Mouse (Mus musculus): Measurements from ENCODE around the gene Gprc5c.

Gprc5c gene

DNA sequence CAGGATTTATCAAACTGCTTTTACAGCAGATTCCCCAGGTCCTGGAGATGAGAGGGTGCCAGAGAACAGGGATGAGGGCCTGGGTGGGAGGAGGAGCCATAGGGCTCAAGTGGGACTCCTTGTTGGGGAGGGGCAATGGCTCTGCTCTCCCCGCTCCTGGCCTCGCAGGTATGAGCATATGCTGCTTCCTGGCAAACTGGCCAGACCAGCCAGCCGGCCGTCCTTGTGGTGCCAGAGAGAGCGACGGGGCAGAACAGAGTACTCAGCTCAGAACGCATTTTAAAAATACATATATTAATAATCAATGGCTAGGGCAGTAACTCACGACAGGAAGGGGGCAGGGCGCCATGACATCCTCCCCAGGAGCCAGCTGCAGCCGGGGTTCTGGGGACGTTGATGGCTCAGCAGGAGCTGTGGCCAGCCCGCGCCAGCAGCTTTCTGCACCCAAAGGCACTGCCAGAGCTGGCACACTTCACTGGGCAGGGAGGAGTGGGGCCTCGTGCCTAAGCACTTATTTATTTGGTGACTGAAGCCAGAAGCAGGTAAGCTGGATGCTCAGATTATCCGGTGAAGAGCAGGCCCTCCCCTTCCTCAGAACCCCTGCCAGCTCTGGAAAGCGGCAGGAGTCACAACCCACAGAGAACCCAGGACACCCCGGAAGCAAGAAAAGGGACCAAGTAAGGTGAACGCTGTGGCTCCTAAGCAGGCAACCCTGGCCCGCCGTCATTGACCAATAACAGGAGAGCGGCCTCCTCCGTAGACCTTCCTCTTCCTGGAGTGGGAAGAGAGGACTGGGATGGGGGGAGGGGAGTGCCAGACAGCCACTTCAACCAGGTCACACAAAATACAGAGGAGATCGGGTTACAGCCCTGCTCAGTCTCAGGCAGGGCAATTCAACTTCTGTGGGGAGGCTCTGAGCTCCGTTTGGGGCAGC, 21.2 kb upstream of the Gprc5c start:
- in situ Hi-C loops (cut with MboI; ENCODE audit: low sequenced_read_pairs), result no loop called here

DNA sequence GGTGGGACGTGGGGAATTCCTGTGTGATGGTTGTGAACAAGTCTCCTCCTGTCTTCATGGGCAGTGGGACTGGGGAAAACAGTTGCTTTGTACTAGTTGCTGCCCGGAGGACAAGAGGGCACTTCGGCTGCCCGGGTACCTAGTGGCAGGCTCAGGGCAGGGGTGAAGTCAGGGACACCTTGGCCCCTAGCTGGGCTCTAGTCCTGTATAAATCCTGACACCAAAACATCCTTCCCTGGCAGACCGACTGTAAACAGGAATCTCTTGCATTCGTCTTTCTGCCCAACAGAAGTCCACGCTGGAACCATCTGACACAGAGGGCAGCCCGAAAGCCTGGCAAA, 20.5 kb upstream of the Gprc5c start:
- in situ Hi-C loops (cut with MboI; ENCODE audit: low sequenced_read_pairs), result no loop called here

- in situ Hi-C loops (cut with MboI; ENCODE audit: low sequenced_read_pairs), result no loop called here
These were observed 17.8 kb upstream of the Gprc5c start for GRCm38 (mm10) chr11:114833166-114833565.

DNA sequence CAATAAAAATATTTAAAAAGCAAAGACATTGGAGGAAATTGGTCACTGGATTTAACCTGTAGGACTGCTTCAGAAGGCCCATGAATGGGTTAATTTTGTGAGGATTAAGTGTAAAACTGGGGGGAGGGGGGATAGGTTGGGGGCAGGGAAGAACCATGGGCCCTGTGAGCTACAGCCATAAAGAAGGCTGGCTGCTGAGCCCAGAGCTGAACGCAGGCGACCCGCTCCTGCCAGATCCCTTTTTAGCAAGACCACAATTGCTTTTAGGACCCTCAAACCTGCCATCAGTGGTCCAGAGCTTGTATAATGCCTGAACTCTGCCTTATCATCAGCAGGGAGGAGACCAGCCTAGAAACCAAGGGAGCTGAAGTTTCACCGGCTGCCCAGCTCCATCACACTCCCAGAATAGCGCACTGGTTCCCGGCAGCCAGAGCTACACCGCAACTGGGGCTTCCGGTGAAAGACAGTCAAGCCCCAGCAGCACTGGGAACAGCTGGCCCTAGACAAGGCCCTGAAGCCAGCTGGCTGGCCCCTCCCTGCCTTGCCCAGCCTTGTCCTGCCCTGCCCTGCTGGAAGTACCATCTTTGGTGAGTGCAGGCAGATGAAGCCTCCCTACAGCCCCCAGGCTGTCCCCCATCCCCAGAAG, 7.0 kb upstream of the Gprc5c start:
- in situ Hi-C loops (cut with MboI; ENCODE audit: low sequenced_read_pairs), result no loop called here

DNA sequence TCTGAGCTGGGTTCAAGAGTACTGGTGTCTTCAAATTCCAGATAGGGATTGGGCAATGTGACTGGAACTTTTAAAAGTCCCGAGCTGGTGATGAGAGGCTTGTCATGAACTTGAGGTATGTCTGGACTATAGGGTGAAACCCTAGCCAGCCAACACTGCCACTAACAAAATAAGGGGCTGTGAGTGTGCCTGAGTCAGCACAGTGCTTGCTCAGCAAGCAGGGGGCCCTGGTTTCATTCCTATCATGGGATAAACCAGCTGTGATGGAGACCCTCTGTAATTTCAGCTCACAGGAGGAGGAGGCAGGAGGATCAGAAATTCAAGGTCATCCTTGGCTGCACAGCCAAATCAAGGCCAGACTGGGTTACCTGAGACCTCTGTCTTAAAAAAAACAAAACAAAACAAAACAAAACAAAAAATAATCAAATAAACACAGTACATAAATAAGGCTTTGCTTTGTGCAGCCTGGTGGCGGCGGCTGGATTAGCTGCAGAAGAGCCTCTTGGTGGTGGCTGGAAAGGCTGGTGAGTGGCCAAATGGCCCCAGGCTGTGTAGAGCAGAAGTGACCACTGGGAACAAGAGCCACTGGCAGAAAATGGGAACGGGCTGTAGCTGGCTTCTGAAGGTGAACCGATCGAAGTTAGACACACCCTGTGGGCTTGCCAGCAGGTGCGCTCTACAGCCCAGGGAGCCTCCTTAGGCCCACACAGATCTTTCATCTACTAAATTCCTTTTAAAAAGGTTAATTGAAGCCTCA, 6.3 kb upstream of the Gprc5c start:
- in situ Hi-C loops (cut with MboI; ENCODE audit: low sequenced_read_pairs), result no loop called here

DNA sequence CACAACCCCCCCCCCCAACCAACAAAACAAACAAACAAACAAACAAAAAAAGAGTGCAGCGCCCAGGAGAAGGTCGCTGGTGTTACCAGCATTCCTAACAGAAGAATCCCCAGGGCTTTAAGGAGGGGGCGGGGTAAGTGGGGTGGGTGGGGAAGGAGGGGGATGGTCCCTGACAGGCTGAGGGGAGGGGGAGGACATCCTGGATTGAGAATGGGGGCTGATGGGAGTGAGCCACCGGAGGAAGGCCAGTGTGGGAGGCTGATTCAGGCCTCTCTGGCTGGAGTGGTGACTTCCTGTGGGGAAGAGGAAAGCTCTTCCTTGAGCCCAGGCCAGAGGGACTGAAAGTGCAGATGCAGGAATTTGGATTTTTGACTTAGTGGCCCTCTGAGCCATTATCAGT, 4.6 kb upstream of the Gprc5c start:
- in situ Hi-C loops (cut with MboI; ENCODE audit: low sequenced_read_pairs), result no loop called here

- in situ Hi-C loops (cut with MboI; ENCODE audit: low sequenced_read_pairs), result no loop called here
These were observed 3.9 kb upstream of the Gprc5c start for GRCm38 (mm10) chr11:114847008-114847407.

DNA sequence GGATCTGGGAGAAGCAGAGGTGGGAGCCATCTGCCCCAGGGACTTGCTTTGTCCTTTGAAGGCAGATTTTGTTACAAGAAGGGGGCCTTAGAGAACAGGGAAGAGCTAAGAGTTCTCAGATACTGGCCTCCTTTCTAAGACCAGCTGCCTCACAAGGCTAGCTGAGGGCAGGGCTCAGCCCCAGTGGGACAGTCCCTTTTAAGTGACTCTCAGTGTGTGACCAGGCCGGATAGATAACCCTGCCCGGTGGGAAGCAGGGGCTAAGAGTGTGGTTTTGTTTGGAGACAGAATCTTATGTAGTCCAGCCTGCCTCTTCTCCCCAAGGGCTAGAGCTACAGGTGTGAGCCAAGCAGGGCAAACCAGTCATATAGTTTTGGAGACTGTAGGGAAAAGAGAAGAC, 1.4 kb upstream of the Gprc5c start:
- in situ Hi-C loops (cut with MboI; ENCODE audit: low sequenced_read_pairs), result no loop called here

DNA sequence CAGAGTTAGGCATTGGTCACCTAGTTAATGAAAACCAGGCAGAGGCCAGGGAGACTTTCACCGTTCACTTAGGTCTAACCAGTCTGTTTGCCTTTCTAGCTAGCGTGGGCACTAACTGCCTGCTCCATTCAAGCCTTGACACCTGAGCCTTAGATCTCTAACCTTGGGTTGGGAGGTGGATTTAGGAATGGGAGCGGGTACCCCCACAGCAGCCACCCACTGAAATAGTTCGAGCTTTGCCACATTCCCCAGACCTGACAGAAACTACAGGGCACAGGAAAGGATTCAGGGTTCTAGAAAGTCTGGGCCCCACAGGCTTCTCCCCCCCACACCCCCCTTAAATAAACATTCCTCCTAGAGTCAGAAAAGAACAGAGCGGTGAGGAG, 893 bp upstream of the Gprc5c start:
- in situ Hi-C loops (cut with MboI; ENCODE audit: low sequenced_read_pairs), result no loop called here

DNA sequence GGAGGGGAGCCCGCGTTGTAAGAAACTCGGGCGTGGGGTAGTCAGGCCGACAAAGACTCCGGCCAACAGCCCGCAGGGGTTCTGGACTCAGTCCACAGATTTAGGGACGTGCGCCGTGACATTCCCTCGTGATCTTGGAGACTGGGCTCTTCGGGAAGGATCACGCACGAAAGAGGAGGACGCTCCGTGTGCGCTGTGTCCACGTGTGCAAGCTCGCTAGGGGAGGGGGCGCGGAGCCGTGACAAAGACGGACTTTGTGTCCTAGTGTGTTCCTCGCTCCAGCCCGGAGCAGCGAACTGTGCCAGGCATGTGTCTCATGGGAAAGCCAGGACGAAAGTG, 286 bp downstream of the Gprc5c start:
- in situ Hi-C loops (cut with MboI; ENCODE audit: low sequenced_read_pairs), result no loop called here

GRCm38 (mm10) chr11:114851608-114852310, 807 bp downstream of the Gprc5c start:
- in situ Hi-C loops (cut with MboI; ENCODE audit: low sequenced_read_pairs), result no loop called here

DNA sequence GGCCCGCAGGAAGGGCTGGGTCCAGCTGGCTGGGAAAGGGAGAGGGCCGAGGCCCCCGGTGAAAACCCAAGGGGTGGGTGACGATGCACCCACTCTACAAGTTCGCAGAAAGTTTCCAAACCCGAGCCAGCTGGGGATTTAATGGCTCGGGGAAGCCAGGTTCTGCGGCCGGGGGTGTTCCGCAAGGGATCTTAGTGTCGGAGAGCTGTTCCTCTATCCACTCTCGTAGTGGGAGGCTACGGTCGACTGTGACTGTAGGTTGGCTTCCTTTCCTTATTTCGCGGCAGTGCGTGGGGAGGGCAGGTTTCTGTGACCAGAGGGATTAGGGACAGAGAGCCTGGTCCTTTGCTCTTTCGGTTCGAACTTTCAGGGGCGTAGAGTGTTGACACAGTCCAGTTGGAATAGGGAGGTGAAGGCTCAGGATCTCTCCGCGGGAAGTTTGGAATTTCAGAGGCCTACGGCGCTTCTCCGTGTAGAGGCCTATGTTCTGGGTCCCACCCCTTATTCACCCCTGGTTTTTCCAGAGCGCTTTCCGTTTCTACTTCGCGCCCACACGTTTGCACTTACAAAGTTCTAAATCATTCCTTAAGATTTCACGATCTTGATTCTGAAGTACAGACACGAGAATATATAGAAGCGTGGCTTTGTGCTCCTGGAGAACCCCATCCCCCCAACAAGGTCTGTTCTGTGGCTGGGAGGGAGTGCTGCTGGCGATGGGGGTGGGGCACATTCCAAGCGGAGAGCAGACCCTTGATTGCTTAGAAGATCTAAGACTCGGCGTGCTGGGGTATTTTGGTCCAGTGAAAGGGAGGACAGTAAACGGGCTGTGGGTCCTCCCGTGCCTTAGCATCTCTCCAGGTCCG, 1.6 kb downstream of the Gprc5c start:
- in situ Hi-C loops (cut with MboI; ENCODE audit: low sequenced_read_pairs), result no loop called here

DNA sequence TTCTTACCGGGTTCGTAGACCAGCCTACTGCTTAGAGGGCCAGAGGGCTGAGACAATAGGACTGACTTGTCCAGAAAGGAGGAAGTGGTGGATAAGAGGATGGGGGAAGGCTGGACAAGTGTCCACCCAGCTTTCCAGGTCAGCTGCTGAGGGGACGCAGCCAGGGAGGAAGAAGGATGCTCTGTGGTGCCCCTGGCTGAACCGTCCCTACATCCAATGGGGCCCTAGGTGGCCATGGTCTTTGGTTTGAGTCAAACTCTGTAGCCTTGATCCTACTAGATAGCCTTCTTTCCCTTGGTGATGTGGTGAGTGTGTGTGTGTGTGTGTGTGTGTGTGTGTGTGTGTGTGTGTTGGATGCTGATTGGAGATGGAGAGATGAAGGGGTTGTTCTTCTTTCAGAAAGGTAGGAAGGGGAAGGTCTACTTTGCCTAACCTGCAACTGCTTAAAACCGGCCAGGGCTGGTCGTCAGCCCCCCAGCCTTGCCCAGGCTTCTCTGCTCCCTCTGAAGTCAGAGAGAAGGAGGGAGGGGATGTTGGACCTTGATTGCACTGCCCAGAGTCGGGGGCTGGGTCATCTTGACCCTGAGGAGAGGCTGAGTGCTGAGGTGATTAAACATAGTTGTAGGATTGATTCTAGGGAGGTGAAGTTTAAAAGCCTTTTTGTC, 2.4 kb downstream of the Gprc5c start:
- in situ Hi-C loops (cut with MboI; ENCODE audit: low sequenced_read_pairs), result no loop called here

GRCm38 (mm10) chr11:114854581-114854980, 3.6 kb downstream of the Gprc5c start:
- in situ Hi-C loops (cut with MboI; ENCODE audit: low sequenced_read_pairs), result no loop called here

DNA sequence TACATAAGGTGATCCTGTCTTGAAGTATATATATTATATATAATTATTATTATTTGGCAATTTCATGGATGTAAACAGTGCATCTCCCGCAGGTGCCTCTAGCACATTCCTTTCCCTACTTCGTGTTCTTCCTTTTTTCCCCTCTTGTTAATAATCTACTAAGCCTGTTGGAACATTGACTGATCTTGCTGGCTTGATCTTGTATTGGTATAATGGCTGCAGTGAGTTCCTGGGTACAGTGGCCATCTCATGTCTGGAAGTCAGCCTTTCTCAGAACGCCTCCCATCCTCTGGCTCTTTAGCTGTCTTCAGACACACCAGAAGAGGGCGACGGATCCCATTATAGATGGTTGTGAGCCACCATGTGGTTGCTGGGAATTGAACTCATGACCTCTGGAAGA, 5.2 kb downstream of the Gprc5c start:
- in situ Hi-C loops (cut with MboI; ENCODE audit: low sequenced_read_pairs), result no loop called here

DNA sequence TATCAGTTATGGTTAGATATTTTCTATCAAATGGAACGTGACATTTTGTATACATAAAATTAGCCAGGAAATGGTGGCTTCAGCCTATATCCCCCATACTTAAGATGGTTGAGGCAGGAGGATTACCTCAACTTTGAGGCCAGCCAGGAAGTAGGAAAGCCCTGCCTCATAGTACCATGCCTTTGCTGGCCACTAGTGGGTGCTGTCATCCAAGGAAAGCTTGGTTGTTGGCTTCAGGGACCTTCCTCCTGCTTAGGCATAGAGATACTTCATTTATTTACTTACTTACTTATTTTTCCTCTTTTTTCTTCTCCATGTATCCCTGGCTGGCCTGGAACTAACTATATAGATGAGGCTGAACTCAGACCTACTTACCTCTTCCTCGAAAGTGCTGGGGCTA, 7.7 kb downstream of the Gprc5c start:
- in situ Hi-C loops (cut with MboI; ENCODE audit: low sequenced_read_pairs), result no loop called here

DNA sequence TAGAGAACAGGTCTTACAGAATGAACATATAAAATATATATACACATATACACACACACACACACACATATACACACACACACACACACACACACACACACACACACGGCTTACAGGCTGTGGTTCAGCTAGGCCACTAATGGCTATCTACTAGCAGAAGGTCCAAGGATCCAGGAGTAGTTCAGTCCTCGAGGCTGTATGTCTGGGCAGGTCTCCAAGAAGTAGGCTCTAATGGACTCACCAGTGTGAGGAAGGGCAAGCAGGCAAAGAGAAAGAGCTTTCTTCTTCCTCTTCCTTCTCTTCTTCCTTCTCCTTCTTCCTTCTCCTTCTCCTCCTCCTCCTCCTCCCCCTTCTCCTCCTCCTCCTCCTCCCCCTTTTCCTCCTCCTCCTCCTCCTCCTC, 10.1 kb downstream of the Gprc5c start:
- in situ Hi-C loops (cut with MboI; ENCODE audit: low sequenced_read_pairs), result no loop called here

- in situ Hi-C loops (cut with MboI; ENCODE audit: low sequenced_read_pairs), result no loop called here
These were observed 11.7 kb downstream of the Gprc5c start for GRCm38 (mm10) chr11:114862687-114863086.

DNA sequence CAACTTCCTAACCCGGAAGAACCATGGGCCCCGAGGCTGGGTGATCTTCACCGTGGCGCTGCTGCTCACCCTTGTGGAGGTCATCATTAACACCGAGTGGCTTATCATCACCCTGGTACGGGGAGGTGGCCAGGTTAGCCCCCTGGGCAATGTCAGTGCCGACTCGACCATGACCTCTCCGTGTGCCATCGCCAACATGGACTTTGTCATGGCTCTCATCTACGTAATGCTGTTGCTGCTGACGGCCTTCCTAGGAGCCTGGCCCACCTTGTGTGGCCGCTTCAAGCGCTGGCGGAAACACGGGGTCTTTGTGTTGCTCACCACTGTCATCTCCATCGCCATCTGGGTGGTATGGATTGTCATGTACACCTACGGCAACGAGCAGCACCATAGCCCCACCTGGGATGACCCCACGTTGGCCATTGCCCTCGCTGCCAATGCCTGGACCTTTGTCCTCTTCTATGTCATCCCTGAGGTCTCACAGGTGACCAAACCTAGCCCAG, 13.0 kb downstream of the Gprc5c start:
- in situ Hi-C loops (cut with MboI; ENCODE audit: low sequenced_read_pairs), result no loop called here

DNA sequence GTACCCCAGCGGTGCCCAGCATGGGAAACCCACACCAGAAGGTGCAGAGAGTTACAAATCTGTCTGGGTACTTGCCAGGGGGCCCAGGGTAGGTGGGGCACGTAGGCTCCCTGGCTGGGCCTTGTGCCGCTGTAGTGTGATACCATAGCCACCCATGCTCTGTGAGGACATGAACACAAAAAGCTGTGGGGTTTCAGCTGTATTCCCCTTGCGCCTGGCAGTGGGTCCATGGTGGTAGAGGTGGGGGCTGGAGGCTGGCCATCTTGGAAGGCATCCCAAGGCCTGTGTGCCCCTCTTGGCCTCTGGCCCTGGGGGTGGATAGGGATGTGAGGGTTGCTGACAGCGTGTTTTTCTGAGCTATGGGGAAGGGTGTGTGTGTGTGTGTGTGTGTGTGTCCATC, 15.0 kb downstream of the Gprc5c start:
- in situ Hi-C loops (cut with MboI; ENCODE audit: low sequenced_read_pairs), result no loop called here

All from CH12F3 (cell line).